Mouse (Mus musculus) cerebellum, adult 11-12 months (tissue): ENCODE data around the gene Yipf2.

ENCODE experiments used
- DNase-seq: peaks from one replicate; pipeline ENCODE4 v3.0.0; 2022

Yipf2 gene

DNA sequence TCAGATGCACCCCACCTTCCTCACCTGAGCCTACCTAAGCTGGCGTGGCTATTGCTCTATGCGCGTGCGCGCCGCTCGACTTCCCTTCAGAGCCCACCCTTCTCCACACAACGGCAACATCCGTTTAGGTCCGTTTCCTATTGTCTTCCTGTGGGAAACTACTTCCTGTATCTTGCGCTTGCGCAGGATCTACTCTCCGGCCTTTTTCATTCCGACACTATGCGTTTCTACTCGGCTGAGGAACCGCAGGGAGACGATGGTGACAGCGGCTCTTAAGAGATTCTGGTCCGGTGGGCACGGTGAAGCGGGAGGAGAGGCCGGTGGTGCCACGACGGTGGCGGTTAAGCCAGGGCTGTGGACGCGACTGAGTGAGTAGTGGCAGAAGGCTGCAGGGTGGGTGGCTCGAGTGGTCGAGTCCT lies at the start of gene Yipf2, which contains the start of gene Timm29:
Gene Yipf2, minus strand, starts transcription at position 126 of the 419 bp plus-strand sequence.
Gene Timm29, plus strand, starts transcription at position 20 of the 419 bp plus-strand sequence.
- peak; percentile 93 for DNase-seq

DNA sequence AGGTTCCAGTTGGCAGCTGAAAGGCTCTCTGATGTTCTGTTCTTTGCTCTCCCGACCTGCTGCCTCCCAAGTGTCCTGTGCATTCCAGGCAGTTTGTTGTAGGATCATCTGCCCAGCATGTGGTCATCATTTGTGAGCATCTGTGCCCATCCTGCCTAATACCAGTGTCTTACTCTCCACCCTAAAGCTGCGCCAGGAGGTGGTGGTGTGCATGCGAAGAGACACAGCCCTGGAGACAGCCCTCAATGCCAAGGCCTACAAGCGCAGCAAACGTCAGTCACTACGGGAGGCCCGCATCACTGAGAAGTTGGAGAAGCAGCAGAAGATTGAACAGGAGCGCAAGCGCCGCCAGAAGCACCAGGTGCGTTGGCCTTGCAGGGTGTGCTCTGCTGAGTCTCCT lies 46.4 kb upstream of the Yipf2 start:
- DNase-seq, result peak; percentile 67

DNA sequence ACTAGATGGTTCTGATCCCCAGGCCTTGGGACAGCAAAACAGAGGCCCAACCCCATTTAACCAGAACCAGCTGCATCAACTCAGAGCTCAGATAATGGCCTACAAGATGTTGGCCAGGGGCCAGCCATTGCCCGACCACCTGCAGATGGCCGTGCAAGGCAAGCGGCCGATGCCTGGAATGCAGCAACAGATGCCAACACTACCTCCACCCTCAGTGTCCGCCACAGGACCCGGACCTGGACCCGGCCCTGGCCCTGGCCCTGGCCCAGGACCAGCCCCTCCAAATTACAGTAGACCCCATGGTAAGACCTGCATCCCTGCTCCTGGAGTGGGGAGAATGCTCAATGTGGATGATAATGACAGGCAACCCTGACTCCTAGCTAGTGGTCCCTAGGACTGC lies 43.0 kb upstream of the Yipf2 start:
- DNase-seq, result peak; percentile 58

DNA sequence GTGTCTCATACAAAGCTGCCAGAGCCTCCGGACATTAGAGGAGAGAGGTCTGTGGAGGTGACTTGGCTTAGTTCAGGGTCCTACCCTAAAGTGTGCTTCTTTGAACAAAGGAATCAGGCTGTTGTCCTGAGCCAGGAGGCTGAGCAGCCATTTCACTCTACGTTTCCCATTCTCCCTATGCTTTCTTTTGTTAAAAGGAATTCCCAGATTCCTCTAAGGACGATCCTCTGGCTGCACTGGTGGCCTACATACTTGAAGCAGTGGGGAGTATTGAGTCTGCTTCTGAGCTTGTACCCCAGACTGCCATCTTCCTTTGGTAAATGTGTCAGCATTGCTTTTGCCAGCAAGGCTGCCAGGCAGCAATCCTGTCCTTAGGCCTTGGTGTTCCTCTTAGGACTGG lies 40.5 kb upstream of the Yipf2 start:
- DNase-seq, result no peak

DNA sequence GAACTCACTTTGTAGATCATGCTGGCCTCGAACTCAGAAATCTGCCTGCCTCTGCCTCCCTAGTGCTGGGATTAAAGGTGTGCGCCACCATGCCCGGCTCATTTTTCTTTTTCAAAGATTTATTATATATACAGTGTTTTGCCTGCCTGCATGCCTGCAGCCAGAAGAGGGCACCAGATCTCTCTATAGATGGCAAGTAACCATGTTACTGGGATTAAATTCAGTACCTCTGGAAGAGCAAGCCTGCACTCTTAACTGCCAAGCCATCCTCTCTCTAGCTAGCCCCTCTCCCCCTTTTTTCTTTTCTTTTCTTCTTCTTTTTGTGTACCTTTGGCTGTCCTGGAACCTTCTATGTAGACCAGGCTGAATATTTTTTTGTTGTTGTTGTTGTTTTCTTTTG lies 38.0 kb upstream of the Yipf2 start:
- peak; percentile 55 for DNase-seq

DNA sequence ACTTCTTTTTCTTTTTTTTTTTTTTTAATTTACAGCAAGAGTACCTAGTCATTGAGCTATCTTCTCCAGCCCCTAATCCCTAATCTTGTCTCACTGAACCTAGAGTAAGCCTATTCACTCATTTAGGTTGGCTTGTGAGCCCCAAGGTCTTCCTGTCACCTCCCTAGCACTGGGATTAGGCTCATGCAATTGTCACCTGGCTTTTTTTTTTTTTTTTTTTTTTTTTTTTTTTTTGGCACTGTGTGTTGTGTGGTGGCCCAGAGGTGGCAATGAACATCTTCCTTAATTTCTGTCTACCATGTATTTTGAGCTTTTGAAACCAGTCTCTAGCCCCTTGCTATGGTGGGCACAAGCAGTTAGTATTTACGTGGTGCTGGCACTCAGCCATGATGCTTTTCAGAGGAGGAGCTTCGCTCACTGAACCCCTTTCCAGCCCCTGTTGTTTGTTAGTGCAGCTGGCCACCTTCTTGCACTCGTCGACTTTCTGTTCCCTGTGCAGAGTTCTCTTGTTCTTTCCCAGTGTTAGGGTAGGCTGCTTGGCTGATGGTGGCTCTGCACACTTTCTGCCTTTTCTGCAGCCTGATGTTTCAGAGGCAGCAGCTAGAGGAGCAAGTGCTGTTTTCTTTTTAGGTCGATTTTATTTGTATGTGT lies 34.6 kb upstream of the Yipf2 start:
- no peak for DNase-seq

DNA sequence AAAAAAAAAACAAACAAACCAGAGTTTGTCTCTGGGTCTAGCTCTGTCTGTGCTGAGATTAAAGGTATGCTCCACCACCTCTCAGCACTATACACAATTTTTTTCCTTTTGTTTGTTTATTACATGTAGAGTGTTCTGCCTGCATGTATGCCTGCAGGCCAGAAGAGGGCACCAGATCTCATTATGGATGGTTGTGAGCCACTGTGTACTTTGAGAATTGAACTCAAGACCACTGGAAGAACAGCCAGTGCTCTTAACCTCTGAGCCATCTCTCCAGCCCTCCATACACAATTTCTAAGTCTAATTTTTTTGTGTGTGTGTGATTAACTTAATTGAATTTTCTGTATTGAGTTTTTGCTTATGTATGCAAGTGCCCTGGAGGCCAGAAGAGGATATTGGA lies 33.9 kb upstream of the Yipf2 start:
- DNase-seq, result no peak

DNA sequence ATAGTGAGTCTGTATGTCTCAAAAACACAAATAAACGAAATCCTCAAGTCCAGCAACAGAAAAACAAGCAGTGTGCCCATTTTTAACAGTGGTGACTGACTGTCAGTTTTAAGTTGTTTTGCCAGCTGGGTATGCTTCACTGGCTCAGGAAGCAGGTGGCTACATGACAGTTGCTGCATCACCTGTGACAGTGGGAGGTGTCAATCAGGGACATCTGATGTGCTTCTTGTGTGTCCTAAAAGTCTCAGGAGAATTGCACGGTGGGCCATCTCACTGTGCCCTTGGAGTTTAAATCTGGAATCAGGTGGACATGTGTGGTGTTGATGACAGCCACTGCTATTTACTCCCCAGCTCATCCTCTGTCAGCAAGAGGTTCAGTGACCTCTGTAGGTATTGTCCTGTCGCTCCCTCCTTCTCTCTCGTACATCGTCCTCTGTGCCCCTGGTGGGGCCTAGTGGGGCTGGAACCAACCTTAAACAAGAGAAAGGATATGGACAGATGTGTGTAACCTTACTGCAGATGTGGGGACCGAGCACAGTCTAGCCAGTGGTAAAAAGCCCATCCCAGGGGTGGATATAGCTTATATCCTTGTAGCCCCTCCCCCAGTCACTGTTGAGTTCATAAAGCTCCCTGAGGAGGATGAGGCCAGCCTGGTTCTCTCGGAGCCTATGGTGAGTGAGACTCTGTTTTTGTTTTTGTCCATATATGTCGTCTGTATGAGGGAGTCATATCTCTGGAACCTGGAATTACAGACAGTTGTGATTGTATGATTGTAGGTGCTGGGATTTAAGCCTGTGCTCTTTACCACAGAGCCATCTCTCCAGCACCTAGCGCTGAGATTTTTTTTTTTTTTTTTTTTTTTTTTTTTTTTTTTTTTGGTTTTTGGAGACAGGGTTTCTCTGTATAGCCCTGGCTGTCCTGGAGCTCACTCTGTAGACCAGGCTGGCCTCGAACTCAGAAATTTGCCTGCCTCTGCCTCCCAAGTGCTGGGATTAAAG lies 33.0 kb upstream of the Yipf2 start:
- DNase-seq, result no peak

DNA sequence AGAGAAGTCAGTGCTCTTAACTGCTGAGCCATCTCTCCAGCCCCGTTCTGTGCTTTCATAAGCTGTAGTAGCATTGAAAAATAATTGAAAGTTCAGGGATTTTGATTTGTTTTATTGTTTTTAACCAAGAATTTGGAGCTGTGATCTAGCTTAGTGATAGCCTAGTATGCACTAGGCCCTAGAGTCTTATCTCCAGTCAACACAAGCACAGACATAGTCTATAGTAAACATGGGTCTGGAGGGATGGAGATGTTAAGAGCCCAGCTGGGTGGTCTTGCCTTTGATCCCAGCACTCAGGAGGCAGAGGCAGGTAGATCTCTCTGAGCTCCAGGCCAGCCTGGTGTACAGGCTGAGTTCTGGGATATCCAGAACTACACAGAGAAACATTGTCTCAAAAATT lies 30.0 kb upstream of the Yipf2 start:
- DNase-seq, result no peak

DNA sequence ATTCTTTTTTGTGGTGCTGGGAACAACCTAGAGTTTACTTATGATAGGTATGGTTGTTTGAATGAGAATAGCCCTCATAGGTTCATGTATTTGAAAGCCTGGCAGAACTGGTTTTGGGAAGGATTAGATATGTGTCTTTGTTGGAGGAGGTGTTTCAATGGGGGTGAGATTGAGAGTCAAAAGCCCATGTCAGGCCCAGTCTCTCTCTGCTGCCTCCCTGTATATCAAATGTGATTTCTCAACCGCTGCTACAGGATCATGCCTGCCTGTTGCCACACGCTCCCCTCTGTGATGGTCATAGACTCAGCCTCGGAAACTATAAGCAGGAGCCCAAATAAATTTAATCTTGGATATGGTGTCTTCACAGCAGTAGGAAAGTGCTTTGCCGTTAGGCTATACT lies 27.6 kb upstream of the Yipf2 start:
- no peak for DNase-seq

DNA sequence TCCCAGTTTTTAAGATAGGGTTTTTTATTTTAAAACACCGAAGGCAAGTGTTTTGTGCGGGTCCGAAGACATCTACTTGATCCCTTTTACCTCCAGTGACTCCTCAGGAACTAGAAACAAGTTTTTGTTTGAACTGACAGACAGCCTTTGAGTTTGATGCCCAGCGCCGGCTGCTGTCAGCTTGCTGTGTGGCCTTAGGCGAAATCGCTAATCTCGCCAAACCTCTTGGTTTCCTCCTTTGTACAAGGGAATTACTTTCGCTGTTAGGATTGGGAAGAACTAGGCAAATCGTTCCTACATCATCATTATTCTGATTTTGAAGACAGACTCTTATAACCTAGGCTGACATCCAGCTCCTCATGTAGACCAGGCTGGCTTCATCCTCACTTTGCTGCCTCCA lies 24.4 kb upstream of the Yipf2 start:
- DNase-seq, result no peak

DNA sequence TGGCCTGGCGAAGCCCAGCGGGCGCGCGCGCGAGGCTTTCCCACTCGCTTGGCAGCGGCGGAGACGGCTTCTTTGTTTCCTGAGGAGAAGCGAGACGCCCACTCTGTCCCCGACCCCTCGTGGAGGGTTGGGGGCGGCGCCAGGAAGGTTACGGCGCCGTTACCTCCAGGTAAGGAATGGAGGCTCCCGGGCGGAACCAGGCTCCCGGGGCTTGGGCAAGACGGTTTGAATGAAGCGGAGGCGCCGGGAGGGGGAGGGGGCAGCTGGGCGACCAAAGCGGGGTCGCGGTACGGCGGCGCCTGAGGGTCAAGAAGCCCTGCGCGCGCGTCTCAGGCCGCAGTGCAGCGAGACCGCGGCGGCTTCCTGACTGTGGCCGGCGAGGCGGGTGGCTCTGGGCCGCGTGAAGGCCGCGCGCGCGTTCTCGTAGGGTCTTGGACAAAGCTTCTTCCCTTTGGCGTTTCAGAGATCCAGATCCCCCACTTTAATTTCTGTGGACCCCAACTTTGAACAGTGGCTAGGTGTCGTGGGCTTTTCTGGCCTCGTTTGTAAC lies 23.7 kb upstream of the Yipf2 start:
- peak; percentile 90 for DNase-seq

DNA sequence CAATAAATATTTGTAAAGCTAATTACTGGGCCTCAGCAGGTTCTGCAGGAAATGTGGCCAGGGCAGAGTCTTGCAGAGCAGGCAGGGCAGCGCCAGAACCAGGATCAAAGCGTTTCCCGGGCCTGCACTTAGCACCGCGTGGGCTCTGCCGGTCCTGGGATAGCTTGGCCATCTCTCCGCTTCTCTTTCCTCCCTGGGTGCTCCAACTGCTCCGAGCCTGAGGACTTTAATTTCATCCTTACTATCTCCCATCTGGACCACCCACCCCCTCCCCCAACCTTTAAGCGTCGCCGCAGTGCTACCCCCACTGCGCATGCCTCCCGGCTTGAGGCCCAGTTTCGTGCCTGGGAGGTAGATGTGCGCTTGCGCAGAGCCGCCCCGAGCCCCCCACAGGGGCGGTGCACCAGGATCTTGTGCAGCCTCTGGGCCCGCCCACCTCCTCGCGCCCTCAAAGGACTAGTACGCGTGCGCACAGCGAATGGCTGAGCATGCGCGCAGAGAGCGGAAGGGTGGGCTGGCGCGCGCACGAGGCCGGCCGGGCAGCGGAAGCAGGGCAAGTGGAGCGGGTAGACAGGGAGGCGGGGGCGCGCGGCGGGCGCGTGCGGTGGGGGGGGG lies 23.1 kb upstream of the Yipf2 start, which contains the start of gene Smarca4:
Gene Smarca4, plus strand, starts transcription at position 553 of the 615 bp plus-strand sequence.
- peak; percentile 100 for DNase-seq

DNA sequence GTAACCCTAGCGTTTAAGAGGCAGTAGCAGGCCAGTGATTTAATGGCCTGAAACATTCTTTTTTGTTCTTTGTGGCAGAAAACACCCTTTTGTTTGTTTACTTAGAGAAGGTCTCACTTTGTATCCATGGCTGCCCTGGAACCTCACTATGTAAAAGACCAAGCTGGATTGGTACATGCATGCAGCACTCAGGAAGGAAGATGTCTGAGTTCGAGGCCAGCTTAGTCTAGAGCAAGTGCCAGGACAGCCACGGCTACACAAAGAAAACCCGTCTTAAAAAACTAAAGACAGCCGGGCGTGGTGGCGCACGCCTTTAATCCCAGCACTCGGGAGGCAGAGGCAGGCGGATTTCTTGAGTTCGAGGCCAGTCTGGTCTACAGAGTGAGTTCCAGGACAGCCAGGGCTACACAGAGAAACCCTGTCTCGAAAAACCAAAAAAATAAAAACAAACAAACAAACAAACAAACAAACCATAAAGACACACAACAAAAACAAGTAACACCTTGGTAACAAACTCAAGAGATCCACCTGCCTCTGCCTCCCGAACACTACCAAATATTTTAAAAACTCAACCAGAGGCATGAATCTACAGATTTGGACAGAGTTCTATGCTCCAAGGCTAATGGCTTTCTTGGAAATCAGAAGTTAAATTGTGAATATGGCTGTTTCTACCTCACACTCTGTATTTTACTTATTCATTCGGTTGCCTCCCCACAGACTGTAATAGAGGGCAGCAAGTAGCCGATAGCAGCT lies 22.4 kb upstream of the Yipf2 start:
- no peak for DNase-seq

DNA sequence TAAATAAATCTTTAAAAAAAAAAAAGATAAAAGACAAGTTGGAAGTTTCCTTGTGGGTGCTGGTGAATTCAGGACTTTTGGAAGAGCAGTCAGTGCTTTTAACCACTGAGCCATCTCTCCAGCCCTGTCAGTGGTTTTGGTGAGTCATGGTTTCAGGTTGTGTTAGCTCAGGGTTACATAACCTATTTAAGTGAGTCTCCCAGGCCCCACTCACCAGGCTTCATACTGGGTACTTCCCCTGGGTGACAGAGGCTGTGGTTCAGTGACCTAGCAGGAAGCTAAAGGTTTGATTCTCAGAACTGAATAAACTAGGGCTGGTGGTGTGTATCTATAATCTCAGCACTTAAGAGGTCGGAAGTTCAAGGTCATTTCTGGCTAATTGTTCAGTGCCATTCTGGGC lies 17.2 kb upstream of the Yipf2 start:
- DNase-seq, result no peak

DNA sequence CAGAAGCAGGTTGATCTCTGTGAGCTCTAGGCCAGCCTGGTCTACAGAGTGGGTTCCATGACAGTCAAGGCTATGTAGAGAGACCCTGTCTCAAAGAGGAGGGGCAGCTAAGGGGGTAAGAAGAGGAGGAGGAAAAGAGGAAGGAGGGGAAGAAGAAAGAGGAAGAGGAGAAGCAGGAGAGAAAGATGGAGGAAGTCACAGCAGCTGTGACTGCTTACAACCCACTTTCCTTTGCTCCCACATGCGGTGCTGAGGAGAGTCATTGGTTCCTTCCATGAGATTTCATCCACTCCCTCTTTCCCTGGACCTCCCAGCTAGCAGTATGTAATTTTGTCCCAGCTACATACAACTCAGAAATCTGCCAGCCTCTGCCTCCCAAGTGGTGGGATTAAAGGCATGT lies 14.0 kb upstream of the Yipf2 start:
- no peak for DNase-seq

DNA sequence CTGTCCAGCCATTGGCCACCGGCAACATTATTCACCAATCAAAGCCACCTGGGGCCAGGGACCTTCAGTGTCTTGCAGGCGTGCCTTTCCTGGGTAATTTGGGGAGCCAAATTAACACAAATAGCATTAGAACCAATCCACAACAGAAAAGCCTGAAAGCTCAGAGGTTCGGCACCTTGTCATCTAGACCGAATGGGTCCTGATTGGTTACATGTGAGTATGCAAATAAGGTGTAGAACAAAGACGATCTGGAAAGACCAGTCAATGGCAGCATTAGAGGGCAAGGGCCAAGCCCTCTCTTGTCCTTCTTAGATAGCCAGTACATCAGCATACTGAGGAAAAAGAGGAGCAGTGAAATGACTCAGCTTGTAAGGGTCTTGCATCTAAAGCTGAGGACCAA lies 13.2 kb upstream of the Yipf2 start:
- DNase-seq, result no peak

DNA sequence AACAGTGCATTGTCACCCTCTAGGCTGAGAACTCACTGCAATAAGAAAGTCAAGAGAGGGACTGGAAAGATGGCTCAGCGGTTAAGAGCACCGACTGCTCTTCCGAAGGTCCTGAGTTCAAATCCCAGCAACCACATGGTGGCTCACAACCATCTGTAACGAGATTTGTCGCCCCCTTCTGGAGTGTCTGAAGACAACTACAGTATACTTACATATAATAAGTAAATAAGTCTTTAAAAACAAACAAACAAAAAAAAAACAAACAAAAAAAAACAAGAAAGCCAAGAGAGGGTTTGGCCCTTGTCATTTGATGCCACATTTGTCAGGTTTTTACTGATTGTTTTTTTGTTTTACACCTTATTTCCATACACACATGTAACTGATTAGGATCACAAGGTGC lies 11.5 kb upstream of the Yipf2 start:
- no peak for DNase-seq

DNA sequence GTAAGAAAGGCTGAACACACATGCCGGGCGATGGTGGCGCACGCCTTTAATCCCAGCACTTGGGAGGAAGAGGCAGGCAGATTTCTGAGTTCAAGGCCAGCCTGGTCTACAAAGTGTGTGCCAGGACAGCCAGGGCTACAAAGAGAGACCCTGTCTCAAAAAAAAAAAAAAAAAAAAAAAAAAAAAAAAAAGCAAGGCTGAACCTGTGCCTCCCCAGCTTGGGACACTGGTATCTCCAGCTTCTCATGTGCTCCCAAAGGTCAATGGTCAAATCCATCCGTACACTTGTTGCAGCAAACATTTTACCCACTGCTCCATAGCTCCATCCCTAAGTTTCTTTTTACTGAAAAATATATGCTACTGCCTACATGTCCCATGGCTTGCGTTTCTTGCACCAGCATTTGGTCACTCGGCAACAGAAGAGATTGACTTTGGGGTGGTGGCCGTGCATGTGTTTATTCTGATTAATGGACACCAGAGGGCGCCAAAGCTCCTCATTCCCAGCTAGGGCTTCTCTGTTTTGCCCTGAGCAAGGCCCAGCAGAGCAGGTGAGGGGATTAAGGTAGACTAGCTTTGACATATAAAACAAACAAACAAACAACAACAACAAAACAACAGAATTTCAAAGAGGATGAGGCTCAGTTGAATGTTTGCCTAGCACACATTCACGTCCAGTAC lies 9.2 kb upstream of the Yipf2 start:
- peak; percentile 71 for DNase-seq

DNA sequence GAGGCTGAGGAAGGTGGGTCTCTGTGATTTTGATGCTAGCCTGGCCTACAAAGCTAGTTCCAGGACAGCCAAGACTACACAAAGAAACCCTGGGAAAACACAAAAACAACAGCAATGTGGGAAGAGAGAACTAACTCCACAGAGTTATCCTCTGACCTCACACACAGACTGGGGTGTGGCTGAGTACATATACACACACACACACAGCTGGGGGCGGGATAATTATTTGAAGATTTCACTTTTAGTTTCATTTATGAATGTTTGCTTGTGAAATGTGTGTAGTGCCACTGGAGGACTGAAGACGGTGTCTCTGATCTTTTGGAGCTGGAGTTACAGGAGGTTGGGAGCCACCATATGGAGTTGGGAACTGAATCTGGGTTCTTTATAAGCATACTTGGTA lies 8.4 kb upstream of the Yipf2 start:
- DNase-seq, result no peak

DNA sequence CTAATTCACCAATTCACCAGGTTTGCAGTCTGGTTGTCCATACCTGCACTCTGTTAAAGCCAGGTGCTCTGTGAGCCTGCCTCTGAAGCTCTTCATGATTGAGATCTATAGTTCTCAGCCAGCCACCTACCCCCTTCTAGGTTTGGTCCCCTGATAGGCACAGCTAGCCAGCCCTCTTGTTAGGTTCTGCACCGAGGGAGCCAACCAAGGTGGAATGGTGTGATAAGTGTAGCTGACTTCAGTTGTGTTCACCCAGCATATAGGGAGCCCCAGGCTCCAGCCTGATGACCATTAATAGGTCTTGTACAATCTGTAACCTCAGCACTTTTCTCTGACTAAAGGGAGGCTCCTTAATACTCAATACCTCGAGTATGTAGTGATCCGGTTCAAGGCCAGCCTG lies 7.6 kb upstream of the Yipf2 start:
- DNase-seq, result no peak

DNA sequence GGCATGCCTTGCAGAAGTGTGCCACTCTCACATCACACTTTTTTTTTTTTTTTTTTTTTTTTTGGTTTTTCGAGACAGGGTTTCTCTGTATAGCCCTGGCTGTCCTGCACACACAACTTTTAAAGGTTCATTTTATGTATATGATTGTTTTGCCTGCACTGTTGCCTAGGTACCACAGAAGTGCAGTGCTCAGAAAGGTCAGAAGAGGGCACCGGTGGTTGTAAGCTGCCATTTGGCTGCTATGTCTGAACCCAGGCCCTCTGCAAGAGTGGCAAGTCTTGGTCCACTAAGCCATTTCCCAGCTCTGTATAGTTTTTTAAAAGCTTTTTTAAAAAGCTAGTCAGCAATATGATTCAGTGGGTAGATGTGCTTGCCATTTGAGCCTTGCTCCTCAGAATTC lies 5.6 kb upstream of the Yipf2 start:
- no peak for DNase-seq
